Mouse (Mus musculus): ENCODE measurements around the gene Phlda2. TPM values are rescaled to one million over a fixed set of nuclear protein-coding genes. Genes with fewer than 3 reads are reported as not detected.

Phlda2 gene
- polyA plus RNA-seq, 1 experiment from 2014 or later: 0.87 TPM

- no peak for ATAC-seq (ENCODE audit: low FRiP score)
These were observed 9.3 kb downstream of the Phlda2 start for GRCm38 (mm10) chr7:143493616-143494126.

GRCm38 (mm10) chr7:143489735-143490134, 13.2 kb downstream of the Phlda2 start:
- Histone ChIP-seq H3K4me3 (replicated peaks; ENCODE audit: low read length) (no peak overlapping the region), H3K4me2 (replicated peaks) (no peak overlapping the region), H3K27me3 (ENCODE audit: control insufficient read depth, insufficient read depth, low read length) (no peaks in the 10 kb centered on the region), H3K4me1 (replicated peaks; ENCODE audit: control insufficient read depth, insufficient read depth, low read length) (no peaks in the 10 kb centered on the region), H3K36me3 (replicated peaks; ENCODE audit: control insufficient read depth, insufficient read depth) (no peaks in the 10 kb centered on the region), H3K27ac (no peak overlapping the region), H3K9ac (no peak overlapping the region), H3K9me3 (ENCODE audit: control insufficient read depth, low read length) (no peaks in the 10 kb centered on the region)
- no peak for DNase-seq (ENCODE audit: low spot score)
- no peak for ATAC-seq (ENCODE audit: low FRiP score)
- WGBS: 82% methylated on average over 6 of the region's 6 CpGs

More at GRCm38 (mm10) chr7:143493616-143494126, 9.3 kb downstream of the Phlda2 start:
- Histone ChIP-seq H3K4me3 (replicated peaks; ENCODE audit: low read length) (no peak overlapping the region), H3K4me2 (replicated peaks) (no peak overlapping the region), H3K36me3 (replicated peaks; ENCODE audit: control insufficient read depth, insufficient read depth) (no peaks in the 10 kb centered on the region), H3K9ac (no peak overlapping the region), H3K4me1 (replicated peaks; ENCODE audit: control insufficient read depth, insufficient read depth, low read length) (no peaks in the 10 kb centered on the region), H3K27ac (no peak overlapping the region), H3K9me3 (ENCODE audit: control insufficient read depth, low read length) (no peaks in the 10 kb centered on the region), H3K27me3 (ENCODE audit: control insufficient read depth, insufficient read depth, low read length) (no peaks in the 10 kb centered on the region)
- DNase-seq (ENCODE audit: low spot score): no peak
- WGBS: 94% methylated on average over 6 of the region's 6 CpGs

GRCm38 (mm10) chr7:143482541-143482940, 20.4 kb downstream of the Phlda2 start:
- 14% methylated on average over 6 of the region's 6 CpGs for WGBS
- ATAC-seq (ENCODE audit: low FRiP score): no peak

GRCm38 (mm10) chr7:143481806-143482387, 21.1 kb downstream of the Phlda2 start:
- no peaks in the 10 kb centered on the region for H3K9me3 ChIP-seq (ENCODE audit: control insufficient read depth, low read length)
- no peak overlapping the region for H3K4me3 ChIP-seq (replicated peaks; ENCODE audit: low read length)
- H3K4me1 ChIP-seq (replicated peaks; ENCODE audit: control insufficient read depth, insufficient read depth, low read length): no peaks in the 10 kb centered on the region
- H3K4me2 ChIP-seq (replicated peaks): no peak overlapping the region
- no peak for DNase-seq (ENCODE audit: low spot score)
- H3K27me3 ChIP-seq (ENCODE audit: control insufficient read depth, insufficient read depth, low read length): no peaks in the 10 kb centered on the region
- no peak overlapping the region for H3K9ac ChIP-seq
- H3K27ac ChIP-seq: no peak overlapping the region
- no peak for ATAC-seq (ENCODE audit: low FRiP score)
- H3K36me3 ChIP-seq (replicated peaks; ENCODE audit: control insufficient read depth, insufficient read depth): no peaks in the 10 kb centered on the region
- WGBS: 51% methylated on average over 5 of the region's 5 CpGs

More at GRCm38 (mm10) chr7:143482541-143482940, 20.4 kb downstream of the Phlda2 start:
- H3K9me3 ChIP-seq (ENCODE audit: control insufficient read depth, low read length): no peaks in the 10 kb centered on the region
- no peaks in the 10 kb centered on the region for H3K27me3 ChIP-seq (ENCODE audit: control insufficient read depth, insufficient read depth, low read length)
- no peak overlapping the region for H3K27ac ChIP-seq
- H3K4me3 ChIP-seq (replicated peaks; ENCODE audit: low read length): no peak overlapping the region
- H3K9ac ChIP-seq: no peak overlapping the region
- no peak overlapping the region for H3K4me2 ChIP-seq (replicated peaks)
- no peak for DNase-seq (ENCODE audit: low spot score)
- H3K4me1 ChIP-seq (replicated peaks; ENCODE audit: control insufficient read depth, insufficient read depth, low read length): no peaks in the 10 kb centered on the region
- H3K36me3 ChIP-seq (replicated peaks; ENCODE audit: control insufficient read depth, insufficient read depth): no peaks in the 10 kb centered on the region

GRCm38 (mm10) chr7:143480498-143480897, 22.5 kb downstream of the Phlda2 start:
- Histone ChIP-seq H3K36me3 (replicated peaks; ENCODE audit: control insufficient read depth, insufficient read depth) (no peaks in the 10 kb centered on the region), H3K27me3 (ENCODE audit: control insufficient read depth, insufficient read depth, low read length) (no peaks in the 10 kb centered on the region), H3K4me1 (replicated peaks; ENCODE audit: control insufficient read depth, insufficient read depth, low read length) (no peaks in the 10 kb centered on the region), H3K4me3 (replicated peaks; ENCODE audit: low read length) (no peak overlapping the region), H3K9ac (no peak overlapping the region), H3K9me3 (ENCODE audit: control insufficient read depth, low read length) (no peaks in the 10 kb centered on the region), H3K4me2 (replicated peaks) (no peak overlapping the region), H3K27ac (no peak overlapping the region)
- DNase-seq (ENCODE audit: low spot score) (no peak), ATAC-seq (ENCODE audit: low FRiP score) (no peak)
- 34% methylated on average over 13 of the region's 13 CpGs for WGBS

GRCm38 (mm10) chr7:143477800-143478199, 25.1 kb downstream of the Phlda2 start:
- Histone ChIP-seq H3K4me3 (replicated peaks; ENCODE audit: low read length) (no peak overlapping the region), H3K4me2 (replicated peaks) (no peak overlapping the region), H3K36me3 (replicated peaks; ENCODE audit: control insufficient read depth, insufficient read depth) (no peaks in the 10 kb centered on the region), H3K27me3 (ENCODE audit: control insufficient read depth, insufficient read depth, low read length) (no peaks in the 10 kb centered on the region), H3K4me1 (replicated peaks; ENCODE audit: control insufficient read depth, insufficient read depth, low read length) (no peaks in the 10 kb centered on the region), H3K9me3 (ENCODE audit: control insufficient read depth, low read length) (no peaks in the 10 kb centered on the region), H3K9ac (no peak overlapping the region), H3K27ac (no peak overlapping the region)
- WGBS: 92% methylated on average over 5 of the region's 5 CpGs
- no peak for DNase-seq (ENCODE audit: low spot score)
- no peak for ATAC-seq (ENCODE audit: low FRiP score)

- Histone ChIP-seq H3K27ac (no peak overlapping the region), H3K36me3 (replicated peaks; ENCODE audit: control insufficient read depth, insufficient read depth) (no peaks in the 10 kb centered on the region), H3K4me2 (replicated peaks) (no peak overlapping the region), H3K9ac (no peak overlapping the region), H3K4me3 (replicated peaks; ENCODE audit: low read length) (no peak overlapping the region), H3K4me1 (replicated peaks; ENCODE audit: control insufficient read depth, insufficient read depth, low read length) (no peaks in the 10 kb centered on the region), H3K27me3 (ENCODE audit: control insufficient read depth, insufficient read depth, low read length) (no peaks in the 10 kb centered on the region), H3K9me3 (ENCODE audit: control insufficient read depth, low read length) (no peaks in the 10 kb centered on the region)
- ATAC-seq (ENCODE audit: low FRiP score) (no peak), DNase-seq (ENCODE audit: low spot score) (no peak)
- WGBS: 93% methylated on average over 3 of the region's 3 CpGs
These were observed 26.1 kb downstream of the Phlda2 start for GRCm38 (mm10) chr7:143476702-143477335.

- no peak overlapping the region for H3K4me3 ChIP-seq (replicated peaks; ENCODE audit: low read length)
- H3K4me1 ChIP-seq (replicated peaks; ENCODE audit: control insufficient read depth, insufficient read depth, low read length): no peaks in the 10 kb centered on the region
- H3K27me3 ChIP-seq (ENCODE audit: control insufficient read depth, insufficient read depth, low read length): no peaks in the 10 kb centered on the region
- ATAC-seq (ENCODE audit: low FRiP score) (no peak), DNase-seq (ENCODE audit: low spot score) (no peak)
- 83% methylated on average over 11 of the region's 11 CpGs for WGBS
- H3K36me3 ChIP-seq (replicated peaks; ENCODE audit: control insufficient read depth, insufficient read depth): no peaks in the 10 kb centered on the region
- H3K4me2 ChIP-seq (replicated peaks): no peak overlapping the region
- H3K9ac ChIP-seq: no peak overlapping the region
- H3K27ac ChIP-seq: no peak overlapping the region
- H3K9me3 ChIP-seq (ENCODE audit: control insufficient read depth, low read length): no peaks in the 10 kb centered on the region
These were observed 27.1 kb downstream of the Phlda2 start for GRCm38 (mm10) chr7:143475876-143476275.

- no peaks in the 10 kb centered on the region for H3K4me1 ChIP-seq (replicated peaks; ENCODE audit: control insufficient read depth, insufficient read depth, low read length)
- H3K36me3 ChIP-seq (replicated peaks; ENCODE audit: control insufficient read depth, insufficient read depth): no peaks in the 10 kb centered on the region
- H3K9me3 ChIP-seq (ENCODE audit: control insufficient read depth, low read length): no peaks in the 10 kb centered on the region
- 25% methylated on average over 10 of the region's 10 CpGs for WGBS
- no peaks in the 10 kb centered on the region for H3K27me3 ChIP-seq (ENCODE audit: control insufficient read depth, insufficient read depth, low read length)
- DNase-seq (ENCODE audit: low spot score): no peak
- H3K9ac ChIP-seq: no peak overlapping the region
- no peak overlapping the region for H3K4me2 ChIP-seq (replicated peaks)
- H3K4me3 ChIP-seq (replicated peaks; ENCODE audit: low read length): no peak overlapping the region
- H3K27ac ChIP-seq: no peak overlapping the region
- ATAC-seq (ENCODE audit: low FRiP score): no peak
These were observed 28.1 kb downstream of the Phlda2 start for GRCm38 (mm10) chr7:143474811-143475210.

Data from hindbrain, embryonic 14.5 days (tissue).